Mouse (Mus musculus): Measurements from ENCODE around the gene Trim15. TPM values are rescaled to one million over a fixed set of nuclear protein-coding genes. Genes with fewer than 3 reads are reported as not detected.

Gene Trim15
- polyA plus RNA-seq, 1 experiment from 2014 or later = 0.08 TPM

DNA sequence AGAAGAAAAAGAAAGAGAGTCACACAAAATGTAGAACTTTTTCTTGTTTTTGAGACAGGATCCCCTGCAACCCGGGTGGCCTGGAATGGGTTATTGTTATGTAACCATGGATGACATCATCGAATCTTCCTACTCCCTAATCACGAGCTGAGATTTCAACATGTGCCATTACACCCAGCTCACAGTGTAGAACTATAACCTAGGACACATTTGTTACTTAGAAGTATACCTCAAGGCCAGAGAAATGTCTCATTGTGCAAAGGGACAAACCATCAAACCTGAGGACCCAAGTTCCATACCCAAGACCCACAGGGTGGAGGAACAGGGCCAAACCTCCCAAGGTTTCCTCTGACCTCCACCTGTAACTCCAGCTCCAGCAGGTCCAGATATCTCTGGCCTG lies 36.6 kb upstream of the Trim15 start:
- 68% methylated on average over 3 of the region's 3 CpGs for WGBS
- TF ChIP-seq CTCF (IDR thresholded peaks at IDR 0.05; ENCODE audit: low read depth) = no peak
- no peak overlapping the region for H3K4me3 ChIP-seq (replicated peaks; ENCODE audit: low read depth, low read length)
- ATAC-seq (replicated peaks; ENCODE audit: low FRiP score, low read depth) (no peak), DNase-seq (ENCODE audit: low spot score) (no peak)
- H3K27ac ChIP-seq = no peak overlapping the region
- H3K4me2 ChIP-seq (ENCODE audit: low read length) = no peak overlapping the region
- no peaks in the 10 kb centered on the region for H3K4me1 ChIP-seq (replicated peaks; ENCODE audit: insufficient read depth, low read length)
- no peaks in the 10 kb centered on the region for H3K9me3 ChIP-seq (replicated peaks; ENCODE audit: low read length)
- H3K27me3 ChIP-seq (ENCODE audit: insufficient read depth, low read length) = no peaks in the 10 kb centered on the region
- H3K36me3 ChIP-seq (ENCODE audit: insufficient read depth, low read length) = no peaks in the 10 kb centered on the region
- H3K9ac ChIP-seq (ENCODE audit: low read depth, low read length) = no peak overlapping the region

DNA sequence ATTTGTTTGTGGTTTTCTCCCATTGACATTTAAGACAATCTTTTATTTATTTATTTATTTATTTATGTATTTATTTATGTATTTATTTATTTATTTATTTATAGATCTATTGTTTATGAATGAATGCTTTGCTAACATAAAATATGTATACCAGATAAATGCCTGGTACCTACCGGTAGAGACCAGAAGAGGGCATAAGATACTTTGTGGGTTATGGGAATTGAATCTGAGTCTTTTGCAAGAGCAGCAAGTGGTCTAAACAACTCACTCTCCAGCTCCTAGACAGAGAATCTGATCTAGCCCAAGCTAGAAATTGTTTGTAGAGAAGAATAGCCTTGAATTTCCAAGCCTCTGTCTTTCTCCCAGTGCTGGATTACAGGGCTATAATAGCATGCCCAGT lies 33.7 kb upstream of the Trim15 start:
- H3K9ac ChIP-seq (ENCODE audit: low read depth, low read length) = no peak overlapping the region
- DNase-seq (ENCODE audit: low spot score) (peak; percentile 30), ATAC-seq (replicated peaks; ENCODE audit: low FRiP score, low read depth) (no peak)
- no peaks in the 10 kb centered on the region for H3K36me3 ChIP-seq (ENCODE audit: insufficient read depth, low read length)
- H3K4me3 ChIP-seq (replicated peaks; ENCODE audit: low read depth, low read length) = no peak overlapping the region
- no peaks in the 10 kb centered on the region for H3K4me1 ChIP-seq (replicated peaks; ENCODE audit: insufficient read depth, low read length)
- no peaks in the 10 kb centered on the region for H3K9me3 ChIP-seq (replicated peaks; ENCODE audit: low read length)
- 33% methylated on average over 1 of the region's 1 CpGs for WGBS
- H3K4me2 ChIP-seq (ENCODE audit: low read length) = no peak overlapping the region
- peak; percentile 44; the same call in 1 of the 2 replicates for TF ChIP-seq CTCF (IDR thresholded peaks at IDR 0.05; ENCODE audit: low read depth)
- no peaks in the 10 kb centered on the region for H3K27me3 ChIP-seq (ENCODE audit: insufficient read depth, low read length)
- H3K27ac ChIP-seq = no peak overlapping the region

DNA sequence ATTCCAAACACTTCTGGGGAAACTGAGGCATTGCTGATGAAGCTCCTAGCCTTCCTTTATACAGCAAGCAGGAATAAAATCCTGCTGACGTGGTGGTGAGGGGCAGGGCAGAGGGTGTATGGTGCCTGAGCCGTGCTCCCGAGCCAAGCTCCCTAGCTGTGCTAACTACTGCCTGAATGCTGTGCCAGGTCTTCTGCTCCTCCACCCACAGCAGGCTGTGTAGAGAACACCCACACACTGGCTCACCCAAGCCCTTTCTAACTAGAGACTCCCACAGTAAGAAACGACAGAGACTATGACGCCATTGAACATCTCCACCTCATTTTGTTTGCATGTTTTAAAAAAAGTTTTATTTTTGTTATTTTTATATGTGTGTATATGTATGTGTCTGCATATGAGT lies 33.0 kb upstream of the Trim15 start:
- Histone ChIP-seq H3K4me1 (replicated peaks; ENCODE audit: insufficient read depth, low read length) (no peaks in the 10 kb centered on the region), H3K36me3 (ENCODE audit: insufficient read depth, low read length) (no peaks in the 10 kb centered on the region), H3K27ac (no peak overlapping the region), H3K27me3 (ENCODE audit: insufficient read depth, low read length) (no peaks in the 10 kb centered on the region), H3K4me3 (replicated peaks; ENCODE audit: low read depth, low read length) (no peak overlapping the region), H3K4me2 (ENCODE audit: low read length) (no peak overlapping the region), H3K9me3 (replicated peaks; ENCODE audit: low read length) (no peaks in the 10 kb centered on the region), H3K9ac (ENCODE audit: low read depth, low read length) (no peak overlapping the region)
- DNase-seq (ENCODE audit: low spot score) = no peak
- 76% methylated on average over 5 of the region's 5 CpGs for WGBS
- no peak for TF ChIP-seq CTCF (IDR thresholded peaks at IDR 0.05; ENCODE audit: low read depth)
- no peak for ATAC-seq (replicated peaks; ENCODE audit: low FRiP score, low read depth)

DNA sequence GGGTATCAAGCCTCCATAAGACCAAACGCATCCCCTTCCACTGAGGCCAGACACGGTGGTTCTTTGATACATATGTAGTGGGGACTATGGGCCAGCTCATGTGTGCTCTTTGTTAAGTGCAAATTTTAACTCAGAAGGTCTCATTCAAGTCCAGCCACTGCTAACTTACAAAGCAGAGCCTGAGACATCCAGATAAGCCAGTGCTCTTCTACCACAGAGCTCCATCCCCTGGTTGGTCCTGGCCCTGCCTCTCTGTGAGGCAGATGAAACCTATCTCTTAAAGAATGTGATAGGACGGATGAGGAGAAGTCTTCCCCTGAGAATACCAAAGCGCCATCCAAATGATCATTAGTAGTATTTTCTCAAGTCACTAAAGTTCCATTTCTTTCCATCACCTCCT lies 32.4 kb upstream of the Trim15 start:
- no peak overlapping the region for H3K4me2 ChIP-seq (ENCODE audit: low read length)
- H3K36me3 ChIP-seq (ENCODE audit: insufficient read depth, low read length) = no peaks in the 10 kb centered on the region
- no peaks in the 10 kb centered on the region for H3K4me1 ChIP-seq (replicated peaks; ENCODE audit: insufficient read depth, low read length)
- no peak overlapping the region for H3K4me3 ChIP-seq (replicated peaks; ENCODE audit: low read depth, low read length)
- no peak for TF ChIP-seq CTCF (IDR thresholded peaks at IDR 0.05; ENCODE audit: low read depth)
- DNase-seq (ENCODE audit: low spot score) (no peak), ATAC-seq (replicated peaks; ENCODE audit: low FRiP score, low read depth) (no peak)
- H3K27me3 ChIP-seq (ENCODE audit: insufficient read depth, low read length) = no peaks in the 10 kb centered on the region
- no peak overlapping the region for H3K9ac ChIP-seq (ENCODE audit: low read depth, low read length)
- no peaks in the 10 kb centered on the region for H3K9me3 ChIP-seq (replicated peaks; ENCODE audit: low read length)
- 79% methylated on average over 4 of the region's 4 CpGs for WGBS
- H3K27ac ChIP-seq = no peak overlapping the region

DNA sequence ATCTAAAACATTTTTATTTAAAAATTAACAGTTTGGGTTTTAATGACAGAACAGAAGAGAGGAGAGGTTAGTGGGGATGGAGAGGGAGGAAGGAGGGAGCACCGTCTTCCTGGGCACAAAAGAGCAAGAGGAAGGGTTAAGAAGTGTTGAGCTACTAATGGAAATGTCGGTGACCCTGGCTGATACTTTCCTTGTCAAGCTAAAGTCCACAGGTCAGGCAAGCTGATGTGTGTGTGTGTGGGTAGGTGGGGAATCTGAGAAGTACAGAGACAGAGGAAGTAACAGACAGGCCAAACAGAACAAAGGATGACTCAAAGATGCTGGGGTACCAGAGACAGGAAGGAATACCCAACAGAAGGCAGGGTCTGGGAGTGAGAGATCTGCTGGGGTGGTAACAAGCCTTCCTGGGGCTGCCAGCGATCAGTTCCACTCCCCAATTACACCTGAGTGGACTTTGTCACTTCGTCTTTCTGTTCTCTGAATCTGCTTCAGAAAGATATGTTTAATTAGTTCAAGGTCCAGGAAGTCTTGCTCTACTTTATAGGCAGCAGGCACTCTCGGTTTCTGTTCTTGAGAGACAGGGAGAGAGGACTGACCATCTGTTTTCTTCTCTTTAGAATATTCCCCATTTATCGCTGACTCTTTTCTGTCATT lies 30.7 kb upstream of the Trim15 start, which contains the start of gene Trim31:
TSS of gene Trim31 (plus strand) at position 567 of the 654 bp plus-strand sequence.
- Histone ChIP-seq H3K9me3 (replicated peaks; ENCODE audit: low read length) (no peaks in the 10 kb centered on the region), H3K9ac (ENCODE audit: low read depth, low read length) (no peak within 1 kb of the TSS), H3K4me3 (replicated peaks; ENCODE audit: low read depth, low read length) (no peak within 1 kb of the TSS), H3K4me2 (ENCODE audit: low read length) (no peak within 1 kb of the TSS), H3K27ac (no peak within 1 kb of the TSS), H3K4me1 (replicated peaks; ENCODE audit: insufficient read depth, low read length) (no peaks in the 10 kb centered on the region), H3K36me3 (ENCODE audit: insufficient read depth, low read length) (no peaks in the 10 kb centered on the region), H3K27me3 (ENCODE audit: insufficient read depth, low read length) (no peaks in the 10 kb centered on the region)
- 66% methylated on average over 6 of the region's 6 CpGs for WGBS
- ATAC-seq (replicated peaks; ENCODE audit: low FRiP score, low read depth) (no peak), DNase-seq (ENCODE audit: low spot score) (no peak)
- TF ChIP-seq CTCF (IDR thresholded peaks at IDR 0.05; ENCODE audit: low read depth) = no peak

DNA sequence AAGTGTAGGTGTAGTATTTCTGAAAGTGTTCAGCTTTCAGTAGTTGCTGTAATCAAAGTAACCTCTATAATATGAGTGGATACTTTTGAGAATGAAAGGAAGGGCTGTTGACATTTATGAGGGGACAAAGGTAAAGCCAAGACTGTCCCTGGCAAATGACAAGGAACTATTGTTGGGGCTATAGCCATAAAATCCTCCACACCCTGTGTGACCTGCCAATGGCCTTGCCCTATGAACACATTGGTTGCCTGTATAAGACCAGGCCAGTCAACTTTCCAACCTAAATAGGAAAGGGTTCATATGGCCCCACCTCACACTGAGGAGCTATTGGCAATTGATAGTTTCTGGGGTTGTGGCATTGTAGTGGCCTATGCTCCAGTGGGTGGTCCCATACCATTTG lies 30.1 kb upstream of the Trim15 start:
- no peaks in the 10 kb centered on the region for H3K36me3 ChIP-seq (ENCODE audit: insufficient read depth, low read length)
- TF ChIP-seq CTCF (IDR thresholded peaks at IDR 0.05; ENCODE audit: low read depth) = no peak
- no peaks in the 10 kb centered on the region for H3K9me3 ChIP-seq (replicated peaks; ENCODE audit: low read length)
- no peak overlapping the region for H3K9ac ChIP-seq (ENCODE audit: low read depth, low read length)
- no peak overlapping the region for H3K4me2 ChIP-seq (ENCODE audit: low read length)
- no peak overlapping the region for H3K27ac ChIP-seq
- no peak for ATAC-seq (replicated peaks; ENCODE audit: low FRiP score, low read depth)
- H3K4me1 ChIP-seq (replicated peaks; ENCODE audit: insufficient read depth, low read length) = no peaks in the 10 kb centered on the region
- no peaks in the 10 kb centered on the region for H3K27me3 ChIP-seq (ENCODE audit: insufficient read depth, low read length)
- no peak overlapping the region for H3K4me3 ChIP-seq (replicated peaks; ENCODE audit: low read depth, low read length)
- DNase-seq (ENCODE audit: low spot score) = no peak

DNA sequence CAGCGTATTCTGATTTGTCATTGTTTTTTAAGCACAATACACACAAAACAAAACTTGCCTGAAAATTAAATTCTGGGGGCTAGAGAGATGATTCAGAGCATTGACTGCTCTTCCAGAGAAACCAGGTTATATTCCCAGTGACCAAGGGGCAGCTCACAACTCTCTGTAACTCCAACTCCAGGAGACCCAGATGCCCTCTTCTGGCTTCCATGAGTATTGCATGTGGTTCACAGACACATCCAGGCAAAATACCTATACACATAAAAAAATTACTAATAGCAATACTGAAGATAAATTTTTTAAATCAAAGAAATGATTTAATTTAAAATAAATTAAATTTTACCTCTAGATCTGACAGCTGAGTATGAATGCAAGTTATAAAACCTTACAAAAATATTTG lies 29.6 kb upstream of the Trim15 start:
- 83% methylated on average over 1 of the region's 1 CpGs for WGBS
- no peaks in the 10 kb centered on the region for H3K36me3 ChIP-seq (ENCODE audit: insufficient read depth, low read length)
- no peak overlapping the region for H3K9ac ChIP-seq (ENCODE audit: low read depth, low read length)
- H3K4me3 ChIP-seq (replicated peaks; ENCODE audit: low read depth, low read length) = no peak overlapping the region
- H3K9me3 ChIP-seq (replicated peaks; ENCODE audit: low read length) = no peaks in the 10 kb centered on the region
- no peak overlapping the region for H3K27ac ChIP-seq
- peak; percentile 65 for TF ChIP-seq CTCF (IDR thresholded peaks at IDR 0.05; ENCODE audit: low read depth)
- no peaks in the 10 kb centered on the region for H3K27me3 ChIP-seq (ENCODE audit: insufficient read depth, low read length)
- peak; percentile 66 for DNase-seq (ENCODE audit: low spot score)
- H3K4me1 ChIP-seq (replicated peaks; ENCODE audit: insufficient read depth, low read length) = no peaks in the 10 kb centered on the region
- no peak overlapping the region for H3K4me2 ChIP-seq (ENCODE audit: low read length)
- ATAC-seq (replicated peaks; ENCODE audit: low FRiP score, low read depth) = no peak
